In genomic region chr5:136215211-136215610, GRCm38 (mm10) we compare ENCODE assay signal across 15 mouse cellular contexts. TPM values are rescaled to one million over a fixed set of nuclear protein-coding genes. Genes with fewer than 3 reads are reported as not detected.
DNase-seq lines count a peak whose midpoint lies in the region; ATAC-seq and TF ChIP-seq lines count a peak whose summit lies in the region.
"Had no signal": no experiment of that assay in that cellular context is flagged by ENCODE, and none has a peak within 500 bp of the region (broad histone marks: within the 10 kb centered on the region; RNA-seq: fewer than 3 reads in every experiment).

No protein-coding gene starts in this region.

- H3K4me1 ChIP-seq in forebrain, postnatal 0 days (ENCODE audit: insufficient read depth) = no peaks in the 10 kb centered on the region
- no peaks in the 10 kb centered on the region for H3K4me1 ChIP-seq in forebrain, embryonic 15.5 days
- no peaks in the 10 kb centered on the region for H3K4me1 ChIP-seq in liver, embryonic 14.5 days (replicated peaks; ENCODE audit: control insufficient read depth in 2 of 2, insufficient read depth in 2 of 2, low read length in 1 of 2)
- peaks cover 3% of the 10 kb centered on the region; the same call in 1 of the 2 replicates for H3K4me1 ChIP-seq in liver, embryonic 12.5 days
- peaks cover 65% of the 10 kb centered on the region for H3K4me1 ChIP-seq in bone marrow macrophage, adult 2 months (ENCODE audit: control insufficient read depth, insufficient read depth, low read length)
- H3K4me1 ChIP-seq: embryonic facial prominence, embryonic 12.5 days; forebrain, embryonic 10.5 days; midbrain, embryonic 13.5 days; neural tube, embryonic 15.5 days had no signal

- no peak overlapping the region for H3K4me3 ChIP-seq in forebrain, postnatal 0 days (ENCODE audit: low read depth, low read length)
- no peak overlapping the region for H3K4me3 ChIP-seq in forebrain, embryonic 15.5 days
- H3K4me3 ChIP-seq in liver, embryonic 14.5 days (ENCODE audit: insufficient read depth in 1 of 2, low read depth in 2 of 2, low read length in 2 of 2) = no peak overlapping the region
- no peak overlapping the region for H3K4me3 ChIP-seq in liver, embryonic 12.5 days
- H3K4me3 ChIP-seq in bone marrow macrophage, adult 2 months (ENCODE audit: insufficient read depth, low read length) = no peak overlapping the region
- H3K4me3 ChIP-seq: embryonic facial prominence, embryonic 12.5 days; forebrain, embryonic 10.5 days; midbrain, embryonic 13.5 days; neural tube, embryonic 15.5 days had no signal

- no peak for ATAC-seq in forebrain, postnatal 0 days
- no peak for ATAC-seq in forebrain, embryonic 15.5 days (replicated peaks)
- ATAC-seq in liver, embryonic 14.5 days (ENCODE audit: insufficient read depth) = no peak
- ATAC-seq in liver, embryonic 12.5 days = no peak
- ATAC-seq in granulocyte monocyte progenitor cell, adult 5-6 weeks (replicated peaks; ENCODE audit: poor library complexity, severe bottlenecking) = no peak
- ATAC-seq: midbrain, embryonic 13.5 days had no signal

- intact Hi-C loops in left cerebral cortex, postnatal 4 days (cut with DNase I) = no loop called here

- DNase-seq in forebrain, postnatal 0 days = no peak
- no peak for DNase-seq in liver, embryonic 14.5 days (ENCODE audit: low read depth in 3 of 3, low spot score in 3 of 3)
- peak; percentile 44 for DNase-seq in A20 (ENCODE audit: low read depth, low spot score)
- DNase-seq in left cerebral cortex, postnatal 4 days = no peak
- DNase-seq: kidney, adult 8-10 months; layer of hippocampus, adult 9-11 months; thymus, postnatal 36 days had no signal

- H3K9ac ChIP-seq in forebrain, postnatal 0 days = no peak overlapping the region
- no peak overlapping the region for H3K9ac ChIP-seq in forebrain, embryonic 15.5 days (replicated peaks)
- H3K9ac ChIP-seq in liver, embryonic 14.5 days (replicated peaks) = no peak overlapping the region
- no peak overlapping the region for H3K9ac ChIP-seq in liver, embryonic 12.5 days
- H3K9ac ChIP-seq: embryonic facial prominence, embryonic 12.5 days; midbrain, embryonic 13.5 days; neural tube, embryonic 15.5 days had no signal

- peak; percentile 38; the same call in 1 of the 2 replicates for TF ChIP-seq CTCF in forebrain, postnatal 0 days (IDR thresholded peaks at IDR 0.05; ENCODE audit: low read depth)
- peak; percentile 59 for TF ChIP-seq CTCF in liver, embryonic 14.5 days (IDR thresholded peaks at IDR 0.05; ENCODE audit: low read depth)
- peak; percentile 59 for TF ChIP-seq CTCF in bone marrow macrophage, adult 2 months (IDR thresholded peaks at IDR 0.05; ENCODE audit: low read depth, low read length)

- no peak for TF ChIP-seq EP300 in liver, embryonic 14.5 days (IDR thresholded peaks at IDR 0.05; ENCODE audit: low read depth)

- no peaks in the 10 kb centered on the region for H3K27me3 ChIP-seq in forebrain, postnatal 0 days (ENCODE audit: insufficient read depth, low read length)
- no peaks in the 10 kb centered on the region for H3K27me3 ChIP-seq in forebrain, embryonic 15.5 days
- H3K27me3 ChIP-seq in liver, embryonic 14.5 days (ENCODE audit: control insufficient read depth, insufficient read depth, low read length) = no peaks in the 10 kb centered on the region
- no peaks in the 10 kb centered on the region for H3K27me3 ChIP-seq in liver, embryonic 12.5 days (replicated peaks)
- H3K27me3 ChIP-seq: embryonic facial prominence, embryonic 12.5 days; midbrain, embryonic 13.5 days; neural tube, embryonic 15.5 days had no signal

- no peak for TF ChIP-seq POLR2A in bone marrow macrophage, adult 2 months (IDR thresholded peaks at IDR 0.05; ENCODE audit: borderline replicate concordance, low read depth, low read length)

- peaks cover 24% of the 10 kb centered on the region for H3K36me3 ChIP-seq in forebrain, postnatal 0 days (ENCODE audit: insufficient read depth)
- peaks cover 11% of the 10 kb centered on the region for H3K36me3 ChIP-seq in forebrain, embryonic 15.5 days
- H3K36me3 ChIP-seq in liver, embryonic 14.5 days (replicated peaks; ENCODE audit: control insufficient read depth, insufficient read depth, low read depth) = no peaks in the 10 kb centered on the region
- H3K36me3 ChIP-seq in liver, embryonic 12.5 days = no peaks in the 10 kb centered on the region

- H3K9me3 ChIP-seq in forebrain, postnatal 0 days (ENCODE audit: low read length) = no peaks in the 10 kb centered on the region
- no peaks in the 10 kb centered on the region for H3K9me3 ChIP-seq in forebrain, embryonic 15.5 days
- H3K9me3 ChIP-seq in liver, embryonic 14.5 days (ENCODE audit: control insufficient read depth, low read length) = no peaks in the 10 kb centered on the region
- no peaks in the 10 kb centered on the region for H3K9me3 ChIP-seq in liver, embryonic 12.5 days (replicated peaks)
- H3K9me3 ChIP-seq: midbrain, embryonic 13.5 days; neural tube, embryonic 15.5 days had no signal

- 91% methylated on average over 3 of the region's 3 CpGs for WGBS in forebrain, postnatal 0 days
- 85% methylated on average over 3 of the region's 3 CpGs for WGBS in forebrain, embryonic 15.5 days
- WGBS in liver, embryonic 14.5 days (ENCODE audit: insufficient replicate concordance) = 72% methylated on average over 3 of the region's 3 CpGs
- 75% methylated on average over 3 of the region's 3 CpGs for WGBS in liver, embryonic 12.5 days (ENCODE audit: insufficient replicate concordance)

- no peak overlapping the region for H3K4me2 ChIP-seq in forebrain, postnatal 0 days (ENCODE audit: low read depth)
- no peak overlapping the region for H3K4me2 ChIP-seq in forebrain, embryonic 15.5 days (replicated peaks)
- H3K4me2 ChIP-seq in liver, embryonic 14.5 days (ENCODE audit: low read depth) = no peak overlapping the region
- H3K4me2 ChIP-seq in liver, embryonic 12.5 days = no peak overlapping the region
- H3K4me2 ChIP-seq: embryonic facial prominence, embryonic 12.5 days; midbrain, embryonic 13.5 days; neural tube, embryonic 15.5 days had no signal

- H3K27ac ChIP-seq in forebrain, postnatal 0 days (ENCODE audit: low read depth, low read length) = no peak overlapping the region
- H3K27ac ChIP-seq in forebrain, embryonic 15.5 days (replicated peaks) = no peak overlapping the region
- no peak overlapping the region for H3K27ac ChIP-seq in liver, embryonic 14.5 days
- H3K27ac ChIP-seq in liver, embryonic 12.5 days = no peak overlapping the region
- H3K27ac ChIP-seq in bone marrow macrophage, adult 2 months (ENCODE audit: insufficient read depth, low read depth, low read length) = no peak overlapping the region
- H3K27ac ChIP-seq: embryonic facial prominence, embryonic 12.5 days; forebrain, embryonic 10.5 days; midbrain, embryonic 13.5 days; neural tube, embryonic 15.5 days had no signal

RNA-seq across cellular contexts. Expression of gene Prkrip1, which starts 16.4 kb away (rescaled TPM):
- total RNA-seq in forebrain, postnatal 0 days (2014; rRNA removed) = 16.1 and 19.8 TPM in 2 replicates
- polyA plus RNA-seq in forebrain, postnatal 0 days (2015; fragmentation: Nextera tagmentation; extraction: Ambion mirVana) = 61.3 and 71.3 TPM in 2 replicates
- 58.5 and 65.9 TPM in 2 replicates for polyA plus RNA-seq in forebrain, embryonic 15.5 days (2015; fragmentation: Nextera tagmentation; extraction: Ambion mirVana)
- 5.6 and 16.0 TPM in 2 replicates for polyA plus RNA-seq in liver, embryonic 14.5 days (2012; rRNA removed)
- 25.0 and 32.2 TPM in 2 replicates for polyA plus RNA-seq in liver, embryonic 14.5 days (2014; fragmentation: Nextera tagmentation; extraction: Ambion mirVana)
- 36.3 and 41.3 TPM in 2 replicates for polyA plus RNA-seq in liver, embryonic 12.5 days (2016; fragmentation: Nextera tagmentation; extraction: Ambion mirVana)
- polyA plus RNA-seq in bone marrow macrophage, adult 2 months (2012; ENCODE audit: insufficient read depth, insufficient read length, missing spikeins) = 22.7 and 39.2 TPM in 2 replicates
- 32.2 and 42.1 TPM in 2 replicates for total RNA-seq in granulocyte monocyte progenitor cell, adult 5-6 weeks (2014; fragmentation: Nextera tagmentation)
- 45.2 and 89.4 TPM in 2 replicates for total RNA-seq in granulocyte monocyte progenitor cell, adult 5-6 weeks (2017)
- total RNA-seq in left cerebral cortex, postnatal 4 days (2021) = 10 to 100 TPM; 40.3 to 42.6 TPM

RNA-seq across cellular contexts. Expression of gene Sh2b2, which starts 31.1 kb away (rescaled TPM):
- 38.4 and 43.8 TPM in 2 replicates for total RNA-seq in forebrain, postnatal 0 days (2014; rRNA removed)
- polyA plus RNA-seq in forebrain, postnatal 0 days (2015; fragmentation: Nextera tagmentation; extraction: Ambion mirVana) = 21.0 and 22.7 TPM in 2 replicates
- 29.0 and 30.0 TPM in 2 replicates for polyA plus RNA-seq in forebrain, embryonic 15.5 days (2015; fragmentation: Nextera tagmentation; extraction: Ambion mirVana)
- 1.8 and 8.5 TPM in 2 replicates for polyA plus RNA-seq in liver, embryonic 14.5 days (2012; rRNA removed)
- 1.4 and 1.5 TPM in 2 replicates for polyA plus RNA-seq in liver, embryonic 14.5 days (2014; fragmentation: Nextera tagmentation; extraction: Ambion mirVana)
- polyA plus RNA-seq in liver, embryonic 12.5 days (2016; fragmentation: Nextera tagmentation; extraction: Ambion mirVana) = 2.6 and 3.1 TPM in 2 replicates
- 13.5 and 14.2 TPM in 2 replicates for polyA plus RNA-seq in bone marrow macrophage, adult 2 months (2012; ENCODE audit: insufficient read depth, insufficient read length, missing spikeins)
- 32.9 and 67.0 TPM in 2 replicates for total RNA-seq in granulocyte monocyte progenitor cell, adult 5-6 weeks (2014; fragmentation: Nextera tagmentation)
- total RNA-seq in granulocyte monocyte progenitor cell, adult 5-6 weeks (2017) = 10.9 and 13.9 TPM in 2 replicates
- 10 to 100 TPM; 40.0 to 40.8 TPM for total RNA-seq in left cerebral cortex, postnatal 4 days (2021)

RNA-seq across cellular contexts. Expression of gene Orai2, which starts 44.7 kb away (rescaled TPM):
- 76.9 and 105 TPM in 2 replicates for total RNA-seq in forebrain, postnatal 0 days (2014; rRNA removed)
- polyA plus RNA-seq in forebrain, postnatal 0 days (2015; fragmentation: Nextera tagmentation; extraction: Ambion mirVana) = 52.1 and 64.0 TPM in 2 replicates
- 35.0 and 39.1 TPM in 2 replicates for polyA plus RNA-seq in forebrain, embryonic 15.5 days (2015; fragmentation: Nextera tagmentation; extraction: Ambion mirVana)
- 3.0 and 3.6 TPM in 2 replicates for polyA plus RNA-seq in liver, embryonic 14.5 days (2012; rRNA removed)
- 2.2 and 3.0 TPM in 2 replicates for polyA plus RNA-seq in liver, embryonic 14.5 days (2014; fragmentation: Nextera tagmentation; extraction: Ambion mirVana)
- 4.4 and 6.7 TPM in 2 replicates for polyA plus RNA-seq in liver, embryonic 12.5 days (2016; fragmentation: Nextera tagmentation; extraction: Ambion mirVana)
- polyA plus RNA-seq in bone marrow macrophage, adult 2 months (2012; ENCODE audit: insufficient read depth, insufficient read length, missing spikeins) = 18.1 and 20.2 TPM in 2 replicates
- 24.7 and 38.2 TPM in 2 replicates for total RNA-seq in granulocyte monocyte progenitor cell, adult 5-6 weeks (2014; fragmentation: Nextera tagmentation)
- 26.6 and 29.0 TPM in 2 replicates for total RNA-seq in granulocyte monocyte progenitor cell, adult 5-6 weeks (2017)
- total RNA-seq in left cerebral cortex, postnatal 4 days (2021) = 10 to 100 TPM; 56.5 to 58.2 TPM
